Mouse (Mus musculus) ES-E14 (cell line): ENCODE data around the gene Pus3. TPM values are rescaled to one million over a fixed set of nuclear protein-coding genes. Genes with fewer than 3 reads are reported as not detected.

Source experiments
- DNase-seq: peaks from one replicate; pipeline ENCODE4 v3.0.0-alpha.2; 2013; ENCODE audit warnings: low read depth, low spot score
- H3K27ac ChIP-seq: 2 replicates; pipeline ENCODE4 v1.5.1; 2012; ENCODE audit warnings: low read depth, mild to moderate bottlenecking, low read length, moderate library complexity, mixed read lengths; ENCODE audit not compliant: poor library complexity, insufficient read depth, severe bottlenecking
- H3K36me3 ChIP-seq: 2 replicates; pipeline ENCODE4 v1.6.1; 2012; ENCODE audit warnings: mild to moderate bottlenecking, low read length, moderate library complexity, mixed read lengths; ENCODE audit not compliant: control insufficient read depth, poor library complexity, insufficient read depth, severe bottlenecking
- H3K4me1 ChIP-seq, 2 experiments: fragments of 150-350 bp in 1 of 2; sonication (generic) in 1 of 2; 2 replicates each; pipeline ENCODE4 v1.6.1; 2012; ENCODE audit warnings: low read length in 2 of 2, mild to moderate bottlenecking in 1 of 2, mixed read lengths in 1 of 2; ENCODE audit not compliant: control insufficient read depth in 2 of 2, insufficient read depth in 2 of 2, poor library complexity in 1 of 2
- H3K4me3 ChIP-seq, 2 experiments: fragments of 150-350 bp in 1 of 2; sonication (generic) in 1 of 2; 2 replicates each; pipeline ENCODE4 v1.5.1; 2012; ENCODE audit warnings: low read length in 2 of 2, low read depth in 1 of 2, mild to moderate bottlenecking in 1 of 2, mixed read lengths in 1 of 2; ENCODE audit not compliant: insufficient read depth in 1 of 2, poor library complexity in 1 of 2, severe bottlenecking in 1 of 2
- H3K9ac ChIP-seq: 2 replicates; pipeline ENCODE4 v1.6.1; 2012; ENCODE audit warnings: low read depth, mild to moderate bottlenecking, low read length, mixed read lengths; ENCODE audit not compliant: poor library complexity, insufficient read depth, severe bottlenecking
- H3K9me3 ChIP-seq: fragments of 150-350 bp; sonication (generic); 2 replicates; pipeline ENCODE4 v1.6.1; 2012; ENCODE audit warnings: low read depth, mild to moderate bottlenecking, low read length; ENCODE audit not compliant: control insufficient read depth, insufficient read depth
- CHD2 ChIP-seq: IDR thresholded peaks from 2 replicates; pipeline ENCODE4 v1.6.1; 2014; ENCODE audit warnings: mild to moderate bottlenecking, low read depth, low read length, inconsistent platforms
- HCFC1 ChIP-seq: IDR thresholded peaks from 2 replicates; pipeline ENCODE4 v1.6.1; 2012; ENCODE audit warnings: low read length, inconsistent platforms, borderline replicate concordance; ENCODE audit not compliant: insufficient read depth
- MAFK ChIP-seq: IDR thresholded peaks from 2 replicates; pipeline ENCODE4 v1.6.1; 2014; ENCODE audit warnings: mild to moderate bottlenecking, low read depth, low read length, inconsistent platforms; ENCODE audit not compliant: insufficient read depth
- ZC3H11A ChIP-seq: IDR thresholded peaks from 2 replicates; pipeline ENCODE4 v1.6.1; 2012; ENCODE audit warnings: low read depth, mild to moderate bottlenecking, inconsistent platforms, low read length, borderline replicate concordance
- ZNF384 ChIP-seq: IDR thresholded peaks from 2 replicates; pipeline ENCODE4 v1.6.1; 2012; ENCODE audit warnings: low read depth, low read length, inconsistent platforms
- in situ Hi-C, 2 experiments: fragments of 600-800 bp; cut with MboI; formaldehyde crosslinking; loops; one replicate each; pipeline ENCODE4 v1.15.1; 2025; ENCODE audit warnings: low sequenced_read_pairs in 2 of 2, inconsistent platforms in 1 of 2; ENCODE audit not compliant: unreplicated experiment in 2 of 2
- total RNA-seq: library from RNA; depleted of rRNA; stranded (reverse); fragments of 300-350 nt; gene quantifications from 2 replicates; pipeline ENCODE4 v1.2.3, GENCODE M21; 2012

Pus3 gene
- total RNA-seq, 1 experiment: 25.6 TPM

- H3K4me1 ChIP-seq: no peaks in the 10 kb centered on the region
- H3K27ac ChIP-seq: no peak within 1 kb of the TSS
- TF ChIP-seq MAFK (no peak), HCFC1 (no peak)
- no peak for DNase-seq
- no peak within 1 kb of the TSS for H3K9ac ChIP-seq
- in situ Hi-C loops: no loop called here
- no peak within 1 kb of the TSS for H3K4me3 ChIP-seq
- H3K36me3 ChIP-seq: no peaks in the 10 kb centered on the region
- no peaks in the 10 kb centered on the region for H3K9me3 ChIP-seq
These were observed 40.2 kb upstream of the Pus3 start, which contains the start of gene Gm1113 for GRCm38 (mm10) chr9:35518169-35518568. Gene Gm1113 (minus strand): TSS chr9:35518269.

DNA sequence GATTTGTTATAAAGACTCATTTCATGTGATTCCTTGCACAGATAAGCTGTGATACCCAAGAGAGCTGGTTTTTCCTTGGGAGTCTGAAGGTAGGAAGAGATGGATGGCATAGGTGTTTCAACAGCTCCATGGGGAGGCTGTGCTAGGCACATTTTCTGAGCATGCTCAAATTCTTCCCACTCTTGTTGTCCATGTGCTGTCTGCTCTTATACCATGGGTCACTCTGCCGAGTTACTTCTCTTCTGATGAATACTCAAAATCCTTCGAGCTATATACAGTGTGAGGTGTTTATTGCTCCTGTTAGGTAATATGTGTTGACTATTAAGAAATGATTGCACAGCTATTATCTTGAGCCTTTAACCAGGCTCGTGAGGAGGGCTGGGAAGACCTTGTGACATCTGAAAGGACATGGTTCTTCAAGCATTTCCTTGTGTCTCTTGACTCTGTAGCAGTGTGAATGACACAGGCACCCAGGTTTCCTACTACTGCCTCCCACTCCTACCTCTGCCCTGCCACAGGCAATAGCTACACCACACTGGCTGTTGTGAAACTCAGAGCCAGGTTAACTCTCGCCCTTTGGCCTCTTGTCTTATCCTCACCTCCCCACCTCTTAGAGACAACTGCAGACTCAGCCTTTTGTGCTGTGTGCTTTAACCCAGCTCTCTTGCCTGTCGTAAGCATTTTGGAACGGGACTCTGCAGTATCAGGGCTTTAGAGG lies 37.6 kb upstream of the Pus3 start:
- Histone ChIP-seq H3K9me3 (no peaks in the 10 kb centered on the region), H3K4me3 (no peak overlapping the region), H3K36me3 (no peaks in the 10 kb centered on the region), H3K27ac (no peak overlapping the region), H3K9ac (no peak overlapping the region), H3K4me1 (no peaks in the 10 kb centered on the region)
- in situ Hi-C loops: no loop called here
- no peak for TF ChIP-seq MAFK
- TF ChIP-seq HCFC1: no peak
- no peak for TF ChIP-seq CHD2
- TF ChIP-seq ZC3H11A: no peak
- no peak for DNase-seq

DNA sequence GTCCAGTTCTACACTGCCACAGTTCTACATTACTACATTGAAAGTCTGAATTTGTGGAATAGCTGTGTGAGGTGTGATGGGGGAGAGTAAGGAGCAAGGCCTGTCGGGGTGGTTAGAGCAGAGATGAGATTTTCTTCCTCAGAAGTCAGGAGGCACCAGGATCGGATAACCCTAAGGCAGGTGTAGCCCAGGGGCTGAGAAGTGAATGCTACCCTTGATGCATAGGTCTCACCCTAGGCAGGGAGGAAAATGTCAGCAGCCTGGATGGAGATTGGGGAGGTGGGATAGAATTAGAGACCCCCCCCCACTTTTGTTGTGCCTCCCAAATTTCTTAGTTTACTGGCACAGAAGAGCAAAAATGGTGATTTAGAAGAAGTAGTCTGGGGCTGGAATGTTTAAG lies 36.2 kb upstream of the Pus3 start:
- H3K9me3 ChIP-seq: no peaks in the 10 kb centered on the region
- no peaks in the 10 kb centered on the region for H3K36me3 ChIP-seq
- H3K27ac ChIP-seq: no peak overlapping the region
- H3K4me3 ChIP-seq: no peak overlapping the region
- no peak overlapping the region for H3K9ac ChIP-seq
- DNase-seq: no peak
- no peaks in the 10 kb centered on the region for H3K4me1 ChIP-seq
- in situ Hi-C loops: no loop called here
- TF ChIP-seq MAFK: no peak
- TF ChIP-seq ZNF384: no peak
- no peak for TF ChIP-seq HCFC1
- no peak for TF ChIP-seq ZC3H11A
- TF ChIP-seq CHD2: no peak

GRCm38 (mm10) chr9:35522821-35523515 lies 35.4 kb upstream of the Pus3 start:
- no peak overlapping the region for H3K4me3 ChIP-seq
- no peaks in the 10 kb centered on the region for H3K36me3 ChIP-seq
- in situ Hi-C loops: no loop called here
- TF ChIP-seq HCFC1 (no peak), MAFK (no peak), ZC3H11A (no peak), CHD2 (no peak), ZNF384 (no peak)
- H3K9me3 ChIP-seq: no peaks in the 10 kb centered on the region
- DNase-seq: no peak
- no peak overlapping the region for H3K27ac ChIP-seq
- no peaks in the 10 kb centered on the region for H3K4me1 ChIP-seq
- no peak overlapping the region for H3K9ac ChIP-seq

- Histone ChIP-seq H3K4me3 (no peak overlapping the region), H3K9me3 (no peaks in the 10 kb centered on the region), H3K4me1 (no peaks in the 10 kb centered on the region), H3K27ac (no peak overlapping the region), H3K9ac (no peak overlapping the region), H3K36me3 (no peaks in the 10 kb centered on the region)
- TF ChIP-seq ZNF384: no peak
- no peak for TF ChIP-seq MAFK
- no peak for TF ChIP-seq CHD2
- peak; percentile 4 for DNase-seq
- in situ Hi-C loops: no loop called here
These were observed 34.9 kb upstream of the Pus3 start for GRCm38 (mm10) chr9:35523541-35523940.
